Mouse (Mus musculus) right cerebral cortex, postnatal 25 days (tissue): ENCODE results near the gene Zfp459.
"Not testable (repeated sequence)": the region's sequence is repeated elsewhere in the genome, so short reads cannot be mapped to it uniquely, and the experiment has no call there.

Experiments used
- DNase-seq: peaks from one replicate; pipeline ENCODE4 v3.0.0; 2022

Zfp459 gene

DNA sequence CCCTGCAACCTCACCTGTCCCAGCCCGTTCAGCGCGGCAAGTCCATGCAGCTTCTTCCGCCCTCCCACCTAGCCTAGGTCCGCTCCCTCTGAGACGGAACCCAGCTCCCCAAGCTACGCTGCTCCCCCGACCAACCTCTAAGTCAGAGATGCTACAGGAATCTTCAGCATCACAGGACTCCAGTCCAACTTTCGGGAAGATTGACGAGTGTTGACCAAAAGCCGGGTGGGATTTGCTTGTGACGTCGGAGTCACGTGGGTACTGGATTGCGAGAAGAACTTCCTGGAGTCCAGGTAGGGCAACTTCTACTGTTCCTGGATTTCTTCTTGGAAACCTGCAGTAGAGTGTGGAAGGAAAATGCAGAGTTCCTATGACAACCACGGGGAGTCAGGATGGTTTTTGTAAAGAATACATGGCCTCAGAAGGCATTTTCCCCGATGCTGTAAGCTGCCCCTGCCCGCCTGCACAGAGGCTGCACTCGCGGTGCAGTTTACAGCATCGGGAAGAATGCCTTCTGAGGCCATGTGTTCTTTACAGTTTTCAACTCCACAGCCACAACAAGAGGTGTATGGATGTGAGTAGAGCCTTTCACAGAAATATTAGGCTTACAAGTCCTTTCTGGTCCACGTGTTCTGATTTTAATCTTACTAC, at the start of gene Zfp459:
Gene Zfp459, minus strand, starts transcription at position 212 of the 651 bp plus-strand sequence.
- peak; percentile 54 for DNase-seq

DNA sequence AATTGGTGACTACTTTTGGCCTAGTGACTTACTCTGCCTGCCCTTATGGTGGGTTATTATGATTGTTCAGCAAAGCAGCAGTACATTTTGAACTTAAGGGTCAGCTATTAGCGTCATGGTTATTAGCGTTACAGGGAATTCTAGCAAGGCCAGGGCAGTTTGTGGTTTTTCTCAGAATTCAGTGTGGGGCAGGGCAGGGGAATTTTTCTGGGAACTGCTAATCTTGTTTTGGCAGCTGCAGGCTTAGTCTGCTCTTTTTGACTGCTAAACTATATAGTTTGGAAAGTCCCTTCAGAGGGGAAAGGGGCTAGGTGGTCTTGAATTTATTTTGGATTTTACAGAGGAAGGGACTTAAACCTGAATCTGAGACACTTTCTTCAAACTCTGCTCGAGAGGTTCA, 48.1 kb upstream of the Zfp459 start:
- no peak for DNase-seq

DNA sequence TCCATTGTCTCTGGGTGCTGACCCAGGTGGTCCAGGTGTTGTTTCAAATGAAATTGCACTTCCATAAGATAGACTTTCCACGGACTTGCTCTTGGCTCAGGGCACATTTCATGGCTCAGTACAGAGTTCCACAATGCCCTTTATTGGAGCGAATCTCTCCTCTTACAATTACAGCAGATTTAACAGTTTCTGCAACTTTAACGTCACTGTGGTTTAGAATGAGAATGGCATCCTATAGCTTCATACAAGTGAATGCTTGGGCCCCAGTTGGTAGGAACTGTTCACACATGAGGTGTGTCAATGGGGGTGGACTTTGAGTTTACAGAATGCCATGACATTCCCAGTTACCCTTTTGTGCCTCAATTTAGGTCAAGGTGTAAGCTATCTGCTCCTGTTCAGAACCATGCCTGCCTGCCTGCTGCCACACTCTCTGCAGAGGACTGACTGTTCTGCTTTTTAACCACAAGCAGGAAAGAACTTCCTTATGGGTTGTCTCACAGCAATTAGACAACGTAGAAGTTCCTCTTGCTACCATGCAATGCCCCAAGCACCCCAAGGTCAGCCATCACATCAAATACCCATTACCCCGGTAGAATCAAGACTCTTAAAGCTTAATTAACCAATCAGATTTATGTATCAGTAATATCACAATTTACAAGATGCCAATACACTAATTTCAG, 42.4 kb upstream of the Zfp459 start:
- DNase-seq = not testable (repeated sequence)

DNA sequence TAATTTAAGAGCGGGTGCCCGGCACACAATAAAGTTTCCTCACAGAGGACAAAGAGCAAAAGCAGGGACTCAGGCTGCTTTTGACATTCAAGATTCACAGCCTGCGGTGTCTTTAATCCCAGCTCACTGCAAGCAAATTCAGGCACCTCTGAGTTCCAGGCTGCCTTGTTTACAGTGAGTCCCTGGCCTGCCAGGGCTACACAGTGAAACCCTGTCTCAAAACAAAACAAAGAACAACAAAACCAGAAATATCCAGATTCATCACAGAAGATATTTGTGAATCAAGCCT, 30.7 kb upstream of the Zfp459 start:
- no peak for DNase-seq

DNA sequence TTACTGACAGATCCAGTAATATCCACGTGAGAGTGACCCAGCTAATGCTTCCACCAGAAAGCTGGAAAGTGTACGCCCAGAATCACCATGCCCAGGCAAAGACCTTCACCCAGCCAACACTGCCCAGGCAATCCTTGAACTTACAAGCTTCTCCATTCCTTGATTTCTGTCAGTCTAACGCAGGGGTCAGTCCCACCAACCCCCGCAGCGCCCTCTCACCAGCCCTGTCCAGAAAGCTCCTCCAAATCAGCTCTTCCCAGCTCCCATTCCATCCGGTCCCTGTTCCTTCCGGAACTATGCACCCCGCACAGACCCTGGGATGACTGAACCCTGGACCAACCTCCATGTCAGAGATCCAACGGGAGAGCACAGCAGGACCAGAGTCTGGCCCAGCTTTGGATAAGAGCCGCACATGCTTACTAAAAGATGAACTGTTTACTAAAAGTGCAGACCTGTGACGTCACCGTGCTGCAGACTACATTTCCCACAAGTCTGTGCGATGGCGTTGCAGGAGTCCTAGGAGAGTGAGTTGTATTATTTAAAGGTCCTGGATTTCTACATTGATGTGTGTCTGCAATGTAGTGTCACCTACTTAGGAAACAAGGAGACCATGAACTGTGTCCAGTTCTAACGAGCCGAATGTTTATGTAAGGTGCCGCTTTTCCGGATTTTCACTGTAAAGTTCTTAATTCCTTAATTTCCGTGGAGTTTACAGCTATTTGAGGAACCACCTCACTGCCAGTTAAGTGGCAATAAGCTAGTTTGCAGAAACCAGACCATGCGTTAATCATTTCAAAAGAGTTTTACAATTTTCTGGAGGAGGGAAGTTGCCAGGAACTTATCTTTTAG, 30.2 kb upstream of the Zfp459 start, which contains the start of gene Zfp874a:
Gene Zfp874a, minus strand, starts transcription at position 453 of the 849 bp plus-strand sequence.
- peak; percentile 88 for DNase-seq

DNA sequence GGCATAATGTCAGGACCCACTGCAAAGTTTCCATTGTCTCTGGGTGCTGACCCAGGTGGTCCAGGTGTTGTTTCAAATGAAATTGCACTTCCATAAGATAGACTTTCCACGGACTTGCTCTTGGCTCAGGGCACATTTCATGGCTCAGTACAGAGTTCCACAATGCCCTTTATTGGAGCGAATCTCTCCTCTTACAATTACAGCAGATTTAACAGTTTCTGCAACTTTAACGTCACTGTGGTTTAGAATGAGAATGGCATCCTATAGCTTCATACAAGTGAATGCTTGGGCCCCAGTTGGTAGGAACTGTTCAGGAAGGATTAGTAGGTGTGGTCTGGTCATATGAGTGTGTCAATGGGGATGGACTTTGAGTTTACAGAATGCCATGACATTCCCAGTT, 15.9 kb upstream of the Zfp459 start:
- not testable (repeated sequence) for DNase-seq

DNA sequence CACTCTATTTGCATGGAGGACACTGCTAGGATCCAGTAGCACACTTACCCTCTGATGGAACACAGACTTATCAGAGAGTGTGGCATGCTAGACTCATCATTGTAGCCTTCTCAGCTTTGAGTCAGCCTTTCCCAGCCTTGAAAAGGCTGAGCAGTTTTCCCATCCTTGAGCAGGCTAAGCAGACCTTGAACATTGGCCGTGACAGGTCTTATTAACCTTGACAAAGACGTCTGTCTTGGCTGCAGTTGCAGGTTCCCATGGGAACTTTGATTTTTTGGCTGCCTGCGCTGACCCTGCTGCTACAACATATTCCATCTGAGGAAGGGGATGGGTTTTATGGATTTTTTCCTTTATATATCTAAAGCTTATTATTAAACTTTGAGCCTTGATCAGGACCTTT, 6.9 kb upstream of the Zfp459 start:
- DNase-seq = no peak

DNA sequence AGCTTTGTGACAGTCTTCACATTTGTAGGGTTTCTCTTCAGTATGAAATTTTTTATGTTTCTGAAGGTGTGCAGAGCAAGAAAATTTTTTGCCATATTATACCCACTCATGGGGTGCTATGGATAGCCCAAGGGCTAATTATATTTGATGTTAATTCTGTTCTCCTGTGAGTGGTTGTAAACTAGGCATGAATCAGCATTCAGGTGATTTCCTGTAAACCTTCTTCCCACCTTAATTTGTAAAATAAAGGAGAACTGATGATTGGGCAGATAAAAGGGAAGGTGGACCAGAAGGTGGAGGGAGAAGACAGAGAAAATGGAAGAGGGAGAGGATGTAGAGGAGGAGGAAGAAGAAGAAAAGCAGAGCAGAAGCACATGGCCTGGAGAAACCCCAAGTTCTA, 4.5 kb upstream of the Zfp459 start:
- DNase-seq = not testable (repeated sequence)

DNA sequence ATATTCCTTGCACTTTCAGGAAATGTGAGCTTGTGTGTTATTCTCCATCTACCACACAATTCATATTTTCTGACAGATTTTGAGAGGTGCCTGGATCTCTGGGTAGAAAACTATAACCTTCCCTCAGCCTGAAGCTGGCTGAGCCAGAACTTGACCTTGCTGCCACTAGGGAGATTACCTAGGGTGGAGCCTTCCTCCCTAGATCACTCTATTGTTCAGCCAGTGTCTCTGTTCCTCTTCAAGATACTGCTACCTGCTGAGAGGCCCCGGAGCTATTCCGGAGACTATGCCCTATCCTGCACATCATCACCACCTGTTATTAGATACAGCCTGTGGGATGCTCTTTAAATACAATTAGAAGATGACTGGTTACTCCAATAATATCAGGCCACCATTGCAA, 1.3 kb upstream of the Zfp459 start:
- DNase-seq = not testable (repeated sequence)

DNA sequence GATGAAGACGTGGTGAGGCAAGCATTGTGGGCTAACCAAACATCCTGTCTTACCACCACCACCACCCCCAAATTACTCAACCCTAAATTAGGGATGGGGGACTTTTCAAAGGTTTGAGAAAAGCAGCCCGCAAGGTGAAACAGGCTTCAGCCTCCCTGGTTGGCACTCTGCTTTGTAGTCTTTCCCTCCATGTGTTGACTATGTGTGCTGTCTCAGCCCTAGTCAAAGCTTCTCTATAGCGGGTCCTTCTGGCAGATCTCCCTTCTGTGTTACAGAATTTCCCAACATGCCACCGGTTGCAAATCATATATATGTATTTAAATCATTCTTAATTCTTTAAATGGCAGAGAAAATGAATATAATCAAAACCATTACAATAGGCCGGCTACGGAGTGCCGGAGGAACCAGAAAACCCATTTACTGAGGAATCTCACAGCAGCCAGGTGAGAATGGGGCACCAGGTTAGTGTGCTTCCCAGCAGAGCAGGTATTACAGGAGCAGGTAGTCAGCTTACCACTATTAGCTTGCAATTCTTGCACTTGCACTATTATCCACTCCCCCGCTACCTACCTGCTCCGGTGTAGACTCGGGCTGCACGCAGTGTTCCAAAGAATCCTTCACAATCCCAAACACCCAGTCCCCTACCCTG, 536 bp downstream of the Zfp459 start:
- peak; percentile 19 for DNase-seq

DNA sequence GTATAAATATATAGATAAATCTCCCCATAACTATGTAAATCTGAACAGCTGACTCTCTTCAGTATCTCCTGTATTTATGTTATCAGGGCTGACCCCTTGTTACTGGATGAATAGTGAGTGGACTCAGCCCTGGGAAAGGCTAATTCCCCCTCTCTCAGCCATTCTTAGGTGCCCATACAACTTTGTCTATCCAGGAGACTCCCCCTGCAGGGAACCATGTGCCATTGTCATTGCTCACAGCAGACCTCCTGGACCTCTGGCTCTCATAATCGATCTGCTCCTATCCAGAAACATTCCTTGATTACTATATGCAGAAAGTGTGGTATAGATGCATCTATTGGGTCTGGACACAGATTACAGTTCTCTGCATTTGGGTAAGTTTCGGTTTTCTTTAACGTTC, 4.4 kb downstream of the Zfp459 start:
- DNase-seq = no peak

DNA sequence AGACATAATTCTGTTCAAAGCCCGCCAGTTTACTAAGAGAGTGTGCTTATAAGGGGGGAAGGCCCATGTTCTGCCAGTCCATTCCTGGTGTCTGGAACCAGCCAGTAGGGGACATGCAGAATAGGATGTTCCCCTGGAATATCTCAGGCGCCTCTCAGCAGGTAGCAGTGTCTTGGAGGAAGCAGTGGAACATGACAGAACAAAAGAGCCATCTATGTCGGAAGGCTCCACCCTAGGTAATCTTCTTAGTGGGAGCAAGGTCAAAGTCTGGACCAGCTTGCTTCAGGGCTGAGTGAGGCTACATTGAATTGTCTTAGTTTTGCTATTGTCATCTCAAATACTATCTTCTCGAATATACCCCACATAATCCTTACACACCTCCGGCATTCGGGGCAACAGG, 5.5 kb downstream of the Zfp459 start:
- DNase-seq = no peak

DNA sequence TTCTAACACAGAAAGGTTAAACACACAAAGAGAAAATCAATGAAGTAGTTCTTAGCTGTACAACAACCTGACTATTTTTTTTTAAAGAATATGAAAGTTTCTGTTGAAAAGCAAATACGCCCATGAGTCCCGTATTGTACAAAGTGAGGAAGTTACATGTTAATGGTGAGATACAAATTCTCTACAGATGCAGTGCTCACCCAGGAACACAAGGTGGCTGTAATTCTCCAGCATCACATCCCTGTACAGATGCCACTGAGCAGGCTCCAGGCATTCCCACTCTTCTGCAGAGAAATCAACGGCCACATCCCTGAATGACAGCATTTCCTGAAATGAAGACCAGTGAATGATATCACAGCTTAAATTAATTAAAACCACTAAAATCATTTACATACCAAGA, 7.6 kb downstream of the Zfp459 start:
- DNase-seq = not testable (repeated sequence)

DNA sequence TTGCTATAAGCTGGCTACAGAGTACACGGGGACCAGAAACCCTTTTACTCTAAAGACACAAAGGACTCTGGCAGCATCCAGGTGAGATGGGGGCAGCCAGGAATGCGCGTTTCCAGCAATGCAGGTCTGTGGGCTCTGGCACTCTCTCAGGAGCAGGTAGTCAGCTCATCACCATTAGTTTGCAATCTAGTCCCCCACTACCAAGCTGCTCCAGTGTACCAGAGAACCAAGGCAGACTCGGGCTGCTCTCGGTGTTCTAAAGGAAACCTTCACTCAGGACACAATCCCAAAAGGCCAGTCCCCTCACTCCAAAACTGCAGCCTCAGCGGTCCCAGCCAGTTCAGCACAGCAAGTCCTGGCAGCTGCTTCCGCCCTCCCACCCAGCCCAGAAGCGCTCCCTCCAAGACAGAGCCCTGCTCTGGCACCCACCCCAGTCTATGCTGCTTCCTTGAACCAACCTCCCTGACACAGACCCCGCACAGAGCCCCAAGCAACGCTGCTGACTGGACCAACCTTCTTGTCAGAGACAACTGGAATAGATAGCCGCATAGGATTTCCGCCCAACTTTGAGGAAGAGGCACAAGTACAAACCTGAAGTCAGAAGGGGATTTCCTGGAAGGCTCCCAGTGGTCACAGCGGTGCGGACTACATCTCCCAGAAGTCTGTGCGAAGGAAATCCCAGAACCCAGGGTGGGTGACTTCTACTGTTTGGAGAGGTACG, 21.9 kb downstream of the Zfp459 start, which contains the start of gene Zfp429:
Gene Zfp429, minus strand, starts transcription at position 637 of the 721 bp plus-strand sequence.
- peak; percentile 74 for DNase-seq

DNA sequence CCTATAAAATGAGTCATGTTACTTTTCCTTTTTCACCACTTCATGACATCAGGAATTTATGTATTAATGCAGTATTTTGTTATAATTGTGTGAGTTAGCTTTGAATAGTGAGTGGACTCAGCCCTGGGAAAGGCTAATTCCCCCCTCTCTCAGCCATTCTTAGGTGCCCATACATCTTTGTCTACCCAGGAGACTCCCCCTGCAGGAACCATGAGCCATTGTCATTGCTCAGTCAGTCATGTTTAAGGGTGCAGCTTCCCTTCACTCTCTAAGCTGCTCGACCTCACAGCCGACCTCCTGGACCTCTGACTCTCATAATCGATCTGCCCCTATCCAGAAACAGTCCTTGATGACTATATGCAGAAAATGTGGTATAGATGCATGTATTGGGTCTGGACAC, 45.0 kb downstream of the Zfp459 start:
- DNase-seq = not testable (repeated sequence)

DNA sequence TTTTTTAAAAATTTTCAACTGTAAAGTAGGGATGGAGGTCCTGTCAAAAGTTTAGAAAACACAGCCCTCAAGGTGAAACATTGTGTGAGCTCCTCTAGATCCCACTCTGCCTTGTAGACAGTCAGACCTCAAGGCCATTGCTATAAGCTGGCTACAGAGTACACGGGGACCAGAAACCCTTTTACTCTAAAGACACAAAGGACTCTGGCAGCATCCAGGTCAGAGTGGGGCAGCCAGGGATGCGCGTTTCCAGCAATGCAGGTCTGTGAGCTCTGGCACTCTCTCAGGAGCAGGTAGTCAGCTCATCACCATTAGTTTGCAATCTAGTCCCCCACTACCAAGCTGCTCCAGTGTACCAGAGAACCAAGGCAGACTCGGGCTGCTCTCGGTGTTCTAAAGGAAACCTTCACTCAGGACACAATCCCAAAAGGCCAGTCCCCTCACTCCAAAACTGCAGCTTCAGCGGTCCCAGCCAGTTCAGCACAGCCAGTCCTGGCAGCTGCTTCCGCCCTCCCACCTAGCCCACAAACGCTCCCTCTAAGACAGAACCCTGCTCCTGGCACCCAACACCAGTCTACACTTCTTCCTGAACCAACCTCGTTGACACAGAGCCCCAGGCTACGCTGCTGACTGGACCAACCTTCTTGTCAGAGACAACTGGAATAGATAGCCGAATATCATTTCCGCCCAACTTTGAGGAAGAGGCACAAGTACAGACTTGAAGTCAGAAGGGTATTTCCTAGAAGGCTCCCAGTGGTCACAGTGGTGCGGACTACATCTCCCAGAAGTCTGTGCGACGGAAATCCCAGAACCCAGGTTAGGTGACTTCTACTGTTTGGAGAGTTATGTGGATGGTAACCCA, 45.9 kb downstream of the Zfp459 start, which contains the start of the genes Gm28041 and Zfp456:
Gene Gm28041, minus strand, starts transcription at position 684 of the 862 bp plus-strand sequence.
Gene Zfp456, minus strand, starts transcription at position 761 of the 862 bp plus-strand sequence.
- peak; percentile 43 for DNase-seq

DNA sequence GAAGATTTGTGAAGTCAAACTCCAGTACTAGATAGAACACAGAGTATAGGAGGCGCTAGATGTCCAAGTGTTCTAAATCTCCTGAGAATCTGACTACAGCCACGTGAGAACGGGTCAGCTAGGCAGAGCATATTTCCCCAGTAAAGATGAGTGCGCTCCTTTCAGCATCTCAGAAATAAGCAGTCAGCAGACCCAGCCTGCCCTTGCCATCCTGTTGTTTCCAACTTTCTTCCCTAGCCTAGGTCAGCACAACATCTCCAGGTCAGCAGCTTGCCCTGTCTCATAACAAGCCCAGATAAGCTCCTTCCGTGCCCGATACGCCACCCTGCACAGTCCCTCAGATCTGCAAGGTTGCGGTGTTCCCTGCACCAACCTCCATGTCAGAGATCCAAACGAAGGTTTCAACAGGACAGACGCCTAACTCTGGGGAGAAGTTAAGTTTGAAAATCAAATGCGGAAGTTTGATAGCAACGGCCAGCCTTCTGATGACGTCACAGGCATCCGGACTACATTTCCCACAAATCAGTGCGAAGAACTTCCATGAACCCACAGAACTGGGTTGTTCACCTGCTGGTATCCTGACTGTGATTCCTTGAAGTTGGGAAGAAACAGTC, 61.0 kb downstream of the Zfp459 start, which contains the start of the genes Gm28044 and Zfp953:
Gene Gm28044, minus strand, starts transcription at position 406 of the 614 bp plus-strand sequence.
Gene Zfp953, minus strand, starts transcription at position 475 of the 614 bp plus-strand sequence.
- DNase-seq = peak; percentile 86
